Mouse (Mus musculus): ENCODE data around the gene Ick.

DNA sequence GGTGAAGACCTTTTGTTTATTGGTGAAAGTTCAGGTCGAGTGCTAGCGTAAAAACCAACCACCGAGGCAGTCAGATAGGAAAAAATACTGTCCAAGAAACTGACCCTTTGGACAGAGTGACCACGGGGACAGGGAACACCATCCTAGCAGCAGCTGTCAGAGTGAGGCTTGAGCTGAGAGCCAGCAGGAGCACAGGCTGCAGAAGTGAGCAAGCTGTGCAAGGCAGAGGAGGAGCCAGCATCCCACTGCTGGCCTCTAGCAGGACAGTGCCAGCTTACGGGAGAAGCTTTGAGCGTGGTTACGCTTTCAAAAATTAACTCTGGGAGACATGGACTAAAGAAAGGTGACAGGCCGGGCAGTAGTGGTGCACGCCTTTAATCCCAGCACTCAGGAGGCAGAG is 21.2 kb upstream of the Ick start:
- no peak for TF ChIP-seq CTCF (IDR thresholded peaks at IDR 0.05 in 2 of 3, conservative IDR thresholded peaks at IDR 0.05 in 1 of 3; ENCODE audit: control insufficient read depth in 1 of 3, insufficient read depth in 1 of 3, low read depth in 2 of 3, low read length in 3 of 3, poor library complexity in 1 of 3, severe bottlenecking in 1 of 3)
- TF ChIP-seq USF1 (IDR thresholded peaks at IDR 0.05; ENCODE audit: low read depth, low read length), result no peak
- TF ChIP-seq TAL1 (IDR thresholded peaks at IDR 0.05; ENCODE audit: low read length), result no peak
- TF ChIP-seq EP300 (IDR thresholded peaks at IDR 0.05; ENCODE audit: low read depth in 1 of 2, low read length in 2 of 2), result no peak
- no peak for TF ChIP-seq KAT2A (conservative IDR thresholded peaks at IDR 0.05; ENCODE audit: low read depth, low read length)
- TF ChIP-seq JUND (IDR thresholded peaks at IDR 0.05; ENCODE audit: low read depth, low read length), result no peak

All from MEL (cell line).